Mouse (Mus musculus) kidney, postnatal 36 days (tissue): Measurements from ENCODE around the gene Nup133.

Experiments used
- DNase-seq, 2 experiments: peaks; one replicate each; pipeline ENCODE4 v3.0.0; 2021 to 2022; ENCODE audit warnings: mixed read lengths in 2 of 2

Nup133 gene

GRCm38 (mm10) chr8:123950077-123950802, 1.2 kb upstream of the Nup133 start:
- DNase-seq = peak; percentile 67 to 76

- DNase-seq = no peak
Observed at GRCm38 (mm10) chr8:123949686-123949986, 571 bp upstream of the Nup133 start.

GRCm38 (mm10) chr8:123929026-123929425, 20.0 kb downstream of the Nup133 start:
- no peak for DNase-seq

GRCm38 (mm10) chr8:123925671-123926070, 23.4 kb downstream of the Nup133 start:
- DNase-seq = no peak

- peak; percentile 85 to 88 for DNase-seq
Observed at GRCm38 (mm10) chr8:123924719-123925118, 24.3 kb downstream of the Nup133 start.

GRCm38 (mm10) chr8:123914635-123915034, 34.4 kb downstream of the Nup133 start:
- DNase-seq = no peak

- DNase-seq = no peak
Observed at GRCm38 (mm10) chr8:123912265-123912664, 36.8 kb downstream of the Nup133 start.

GRCm38 (mm10) chr8:123907604-123908003, 41.5 kb downstream of the Nup133 start:
- DNase-seq = no peak

- no peak for DNase-seq
Observed at GRCm38 (mm10) chr8:123902653-123903052, 46.4 kb downstream of the Nup133 start.

- DNase-seq = no peak
Observed at GRCm38 (mm10) chr8:123899366-123899765, 49.7 kb downstream of the Nup133 start.

GRCm38 (mm10) chr8:123898576-123898975, 50.5 kb downstream of the Nup133 start:
- DNase-seq = no peak

- no peak for DNase-seq
Observed at GRCm38 (mm10) chr8:123896774-123897173, 52.3 kb downstream of the Nup133 start.

- DNase-seq = no peak
Observed at GRCm38 (mm10) chr8:123896366-123896761, 52.7 kb downstream of the Nup133 start.

- DNase-seq = no peak
Observed at GRCm38 (mm10) chr8:123895680-123896365, 53.2 kb downstream of the Nup133 start.

- no peak for DNase-seq
Observed at GRCm38 (mm10) chr8:123895230-123895629, 53.8 kb downstream of the Nup133 start.

GRCm38 (mm10) chr8:123894502-123895097, 54.5 kb downstream of the Nup133 start, which contains the start of gene Acta1:
Gene Acta1, minus strand, starts transcription at chr8:123894751.
- DNase-seq = peak in 1 of 2 experiments; percentile 9

GRCm38 (mm10) chr8:123893413-123893812, 55.7 kb downstream of the Nup133 start:
- DNase-seq = no peak

- DNase-seq = no peak
Observed at GRCm38 (mm10) chr8:123892586-123893155, 56.4 kb downstream of the Nup133 start.

- no peak for DNase-seq
Observed at GRCm38 (mm10) chr8:123891883-123892585, 57.0 kb downstream of the Nup133 start.

- DNase-seq = peak; percentile 26 to 76
Observed at GRCm38 (mm10) chr8:123891271-123891670, 57.8 kb downstream of the Nup133 start.

- DNase-seq = no peak
Observed at GRCm38 (mm10) chr8:123889797-123890196, 59.3 kb downstream of the Nup133 start.

- no peak for DNase-seq
Observed at GRCm38 (mm10) chr8:123887956-123888355, 61.1 kb downstream of the Nup133 start.

GRCm38 (mm10) chr8:123887163-123887562, 61.9 kb downstream of the Nup133 start:
- no peak for DNase-seq
